Mouse (Mus musculus) C2C12 (cell line): Measurements from ENCODE around the gene Nav2.

Experiments
- CEBPB ChIP-seq: IDR thresholded peaks from one replicate; pipeline ENCODE4 v1.6.1; 2011; ENCODE audit warnings: low read depth, mild to moderate bottlenecking, control low read depth, moderate library complexity
- CTCF ChIP-seq: IDR thresholded peaks from one replicate; pipeline ENCODE4 v1.5.1; 2011; ENCODE audit not compliant: control insufficient read depth, insufficient read depth, insufficient read length
- FOSL1 ChIP-seq: IDR thresholded peaks from one replicate; pipeline ENCODE4 v1.8.0; 2011; ENCODE audit warnings: mild to moderate bottlenecking, low read length; ENCODE audit not compliant: poor library complexity, insufficient read depth, severe bottlenecking
- MAX ChIP-seq: IDR thresholded peaks from one replicate; pipeline ENCODE4 v1.6.1; 2011; ENCODE audit warnings: mild to moderate bottlenecking, control low read depth
- MYOD1 ChIP-seq: IDR thresholded peaks from one replicate; pipeline ENCODE4 v1.6.1; 2011; ENCODE audit warnings: low read depth; ENCODE audit not compliant: control insufficient read depth, insufficient read length
- MYOG ChIP-seq: IDR thresholded peaks from one replicate; pipeline ENCODE4 v1.6.1; 2011; ENCODE audit not compliant: control insufficient read depth, insufficient read length; ENCODE audit errors: extremely low read depth
- USF1 ChIP-seq: IDR thresholded peaks from one replicate; pipeline ENCODE4 v1.6.1; 2011; ENCODE audit warnings: low read depth, mild to moderate bottlenecking, control low read depth, moderate library complexity

- no peak for TF ChIP-seq CTCF
- TF ChIP-seq USF1, result no peak
- TF ChIP-seq MAX, result no peak
- no peak for TF ChIP-seq CEBPB
- TF ChIP-seq FOSL1, result no peak
- no peak for TF ChIP-seq MYOG
- TF ChIP-seq MYOD1, result no peak
These were observed 92.3 kb downstream of the Nav2 start for GRCm38 (mm10) chr7:49000816-49001215.
